Mouse (Mus musculus) bone marrow, adult 2 months (tissue): ENCODE data around the gene Zfp94. TPM values are rescaled to one million over a fixed set of nuclear protein-coding genes. Genes with fewer than 3 reads are reported as not detected.
A peak's percentile ranks its signal among the peaks of the same experiment; 100 is the strongest.

ENCODE experiments used
- H3K27ac ChIP-seq: fragments of 200-500 bp; 2 replicates; pipeline ENCODE4 v1.5.1; 2012; ENCODE audit warnings: low read depth, mild to moderate bottlenecking, control low read depth, inconsistent platforms, low read length; ENCODE audit not compliant: control insufficient read depth, poor library complexity, insufficient read depth
- H3K4me1 ChIP-seq: fragments of 200-500 bp; 2 replicates; pipeline ENCODE4 v1.6.1; 2011; ENCODE audit warnings: low read length; ENCODE audit not compliant: control insufficient read depth, insufficient read depth
- H3K4me3 ChIP-seq: fragments of 200-500 bp; replicated peaks from 2 replicates; pipeline ENCODE3; 2011; ENCODE audit warnings: mild to moderate bottlenecking, low read depth, low read length, control low read depth; ENCODE audit not compliant: control insufficient read depth
- CTCF ChIP-seq: fragments of 200-500 bp; IDR thresholded peaks from 2 replicates; pipeline ENCODE4 v1.5.1; 2011; ENCODE audit warnings: low read length, control low read depth; ENCODE audit not compliant: control insufficient read depth, insufficient read depth
- POLR2A ChIP-seq: fragments of 200-500 bp; IDR thresholded peaks from 2 replicates; pipeline ENCODE4 v1.6.1; 2011; ENCODE audit warnings: low read depth, mild to moderate bottlenecking, control low read depth, low read length, borderline replicate concordance; ENCODE audit not compliant: control insufficient read depth
- WGBS: fragments of 180-500 bp; shearing (Covaris S2); methylation state at CpG from one replicate; pipeline ENCODE4 v1.1.7; 2018; 5-methylcytosine and 5-hydroxymethylcytosine counted together
- polyA plus RNA-seq: library from polyadenylated mRNA; stranded (reverse); fragments of >200 nt; gene quantifications from 2 replicates; pipeline ENCODE4 v1.2.4, GENCODE M21; 2011; ENCODE audit warnings: low replicate concordance; ENCODE audit not compliant: missing spikeins, insufficient read depth, insufficient read length

The Zfp94 gene
- polyA plus RNA-seq, 1 experiment: 5.4 TPM

GRCm38 (mm10) chr7:24355646-24356045 lies 39.2 kb upstream of the Zfp94 start:
- Histone ChIP-seq H3K27ac (no peak overlapping the region), H3K4me1 (no peaks in the 10 kb centered on the region), H3K4me3 (no peak overlapping the region)
- no peak for TF ChIP-seq POLR2A
- TF ChIP-seq CTCF: no peak
- WGBS: 63% methylated on average over 6 of the region's 6 CpGs

DNA sequence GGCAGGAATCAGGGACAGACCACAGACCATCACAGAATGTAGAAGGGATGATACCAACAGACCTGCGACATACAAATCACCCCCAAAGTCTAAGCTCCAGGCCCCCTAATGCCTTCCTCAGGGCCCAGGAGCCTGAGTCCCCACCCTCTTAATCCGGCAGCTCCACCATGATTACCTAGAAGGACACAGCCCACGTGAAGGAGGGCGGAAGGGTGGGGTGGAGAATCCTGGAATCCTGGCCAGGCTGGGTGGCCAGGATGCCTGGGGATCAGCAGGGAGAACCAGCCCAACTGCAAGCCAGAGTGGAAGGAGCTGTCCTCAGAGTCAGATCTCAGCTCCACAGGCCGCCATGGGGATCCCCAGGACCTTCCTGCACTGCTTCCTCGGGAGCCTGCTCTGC lies 32.4 kb upstream of the Zfp94 start, which contains the start of gene Lypd5:
Gene Lypd5, plus strand, starts transcription at position 301 of the 400 bp plus-strand sequence.
- H3K27ac ChIP-seq: no peak within 1 kb of the TSS
- H3K4me1 ChIP-seq: no peaks in the 10 kb centered on the region
- no peak within 1 kb of the TSS for H3K4me3 ChIP-seq
- 49% methylated on average over 6 of the region's 6 CpGs for WGBS
- TF ChIP-seq POLR2A (no peak), CTCF (no peak)

- 60% methylated on average over 5 of the region's 5 CpGs for WGBS
- Histone ChIP-seq H3K4me1 (no peaks in the 10 kb centered on the region; the same call in 1 of the 2 replicates), H3K4me3 (no peak overlapping the region), H3K27ac (no peak overlapping the region)
- no peak for TF ChIP-seq POLR2A
- peak; percentile 33; the same call in 1 of the 2 replicates for TF ChIP-seq CTCF
These were observed 30.0 kb upstream of the Zfp94 start for GRCm38 (mm10) chr7:24346444-24346843.

DNA sequence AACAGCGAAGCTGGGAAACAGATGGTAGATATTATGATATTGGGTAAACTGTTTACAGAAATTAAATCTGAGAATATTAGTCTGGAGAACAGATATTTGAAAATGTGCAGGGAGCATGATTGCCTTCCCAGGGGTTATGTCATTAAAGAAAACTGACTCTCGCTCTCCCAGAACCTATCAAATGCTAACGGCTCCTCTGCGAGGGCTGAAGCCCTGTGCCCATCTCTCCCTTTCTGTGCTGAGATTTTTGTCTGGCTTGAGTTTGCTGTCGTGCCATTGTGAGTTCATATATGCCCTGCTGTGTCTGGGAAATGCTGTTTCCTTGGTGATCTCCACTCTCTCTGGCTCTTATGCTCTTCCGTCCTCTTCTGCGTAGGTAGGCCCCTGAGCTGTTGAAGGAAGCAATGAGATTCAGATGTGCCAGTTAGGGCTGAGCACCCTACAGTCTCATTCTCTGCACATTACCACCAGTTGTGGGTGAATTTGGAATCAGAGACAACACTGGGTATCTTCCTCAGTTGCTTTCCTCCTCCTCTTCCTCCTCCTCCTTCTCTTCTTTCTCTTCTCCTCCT lies 27.3 kb upstream of the Zfp94 start:
- no peak for TF ChIP-seq POLR2A
- TF ChIP-seq CTCF: no peak
- WGBS: 80% methylated on average over 7 of the region's 7 CpGs
- Histone ChIP-seq H3K4me3 (no peak overlapping the region), H3K4me1 (peaks cover 1% of the 10 kb centered on the region; the same call in 1 of the 2 replicates), H3K27ac (no peak overlapping the region)

GRCm38 (mm10) chr7:24338241-24338640 lies 21.8 kb upstream of the Zfp94 start:
- 49% methylated on average over 2 of the region's 2 CpGs for WGBS
- H3K27ac ChIP-seq: no peak overlapping the region
- peaks cover 1% of the 10 kb centered on the region; the same call in 1 of the 2 replicates for H3K4me1 ChIP-seq
- TF ChIP-seq CTCF (no peak), POLR2A (no peak)
- H3K4me3 ChIP-seq: no peak overlapping the region

DNA sequence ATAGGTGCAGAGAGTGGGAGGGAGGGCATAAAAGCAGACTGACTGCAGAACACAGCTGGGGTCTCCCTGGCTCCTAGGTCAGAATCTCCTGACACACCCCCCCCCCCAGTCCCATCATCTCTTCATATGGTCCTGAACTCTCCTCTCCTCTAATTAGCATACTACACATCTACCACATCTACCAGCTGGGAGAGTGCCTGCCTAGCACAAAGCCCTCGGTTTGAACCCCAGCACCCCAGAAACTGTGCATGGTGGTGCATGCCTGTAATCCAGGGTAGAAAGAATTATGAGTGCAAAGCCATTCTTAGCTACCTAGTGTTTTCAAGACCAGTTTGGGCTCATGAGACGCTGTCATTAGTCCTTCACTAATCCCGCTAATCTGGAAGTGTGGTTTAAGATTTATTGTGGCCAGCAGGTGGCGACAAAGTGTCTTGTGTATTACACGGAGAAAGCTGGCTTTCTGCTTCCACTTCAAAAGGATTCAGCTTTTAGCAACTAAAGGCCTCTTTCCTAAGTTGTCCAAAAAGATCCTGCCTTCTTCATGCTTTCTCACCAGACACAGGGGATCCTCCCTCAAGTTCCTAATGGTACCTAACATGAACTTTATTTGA lies 19.3 kb upstream of the Zfp94 start:
- no peak overlapping the region for H3K27ac ChIP-seq
- 8% methylated on average over 5 of the region's 5 CpGs for WGBS
- peaks cover under 1% of the 10 kb centered on the region; the same call in 1 of the 2 replicates for H3K4me1 ChIP-seq
- no peak overlapping the region for H3K4me3 ChIP-seq
- TF ChIP-seq POLR2A (no peak), CTCF (no peak)

GRCm38 (mm10) chr7:24333304-24333986 lies 17.0 kb upstream of the Zfp94 start, which contains the start of gene Tescl:
TSS of gene Tescl (minus strand) at chr7:24333936.
- TF ChIP-seq POLR2A (no peak), CTCF (no peak)
- WGBS: 24% methylated on average over 49 of the region's 49 CpGs
- H3K4me1 ChIP-seq: no peaks in the 10 kb centered on the region
- H3K4me3 ChIP-seq: peak within 1 kb of the TSS; percentile 26
- H3K27ac ChIP-seq: no peak within 1 kb of the TSS

DNA sequence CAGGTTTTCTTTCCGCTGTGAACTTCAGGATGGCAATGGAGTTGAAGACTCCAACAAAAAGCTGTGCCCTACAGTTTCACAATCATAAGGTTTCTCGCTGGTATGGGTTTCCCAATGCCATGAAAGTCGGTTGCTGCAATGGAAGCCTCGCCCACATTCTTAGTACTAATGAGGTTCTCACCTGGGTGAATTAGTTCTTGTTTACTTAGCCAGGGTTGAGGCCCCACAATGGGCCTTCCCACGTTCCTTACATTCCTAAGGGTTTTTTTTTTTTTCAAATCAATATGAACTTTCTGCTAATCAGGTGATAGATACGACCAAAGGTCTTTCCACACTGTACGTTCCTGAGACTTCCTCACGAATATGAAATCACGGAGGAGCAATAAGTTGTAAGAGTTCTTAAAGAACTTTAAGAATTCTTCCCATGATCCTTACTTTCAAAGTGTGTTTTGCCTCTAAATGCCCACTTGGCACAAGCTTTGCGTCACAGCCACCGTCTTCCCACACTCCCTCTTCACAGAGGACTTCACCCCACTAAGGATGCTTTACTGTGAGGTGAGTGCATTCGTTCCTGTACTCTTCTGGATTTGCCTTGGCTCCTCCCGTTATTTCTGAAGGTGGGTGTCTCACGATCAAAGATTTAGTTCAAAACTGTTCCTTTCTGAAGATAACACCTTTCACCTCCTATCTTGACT lies 11.0 kb upstream of the Zfp94 start:
- no peak overlapping the region for H3K27ac ChIP-seq
- no peak overlapping the region for H3K4me3 ChIP-seq
- no peak for TF ChIP-seq POLR2A
- TF ChIP-seq CTCF: no peak
- WGBS: 66% methylated on average over 14 of the region's 14 CpGs
- H3K4me1 ChIP-seq: peaks cover 5% of the 10 kb centered on the region
